Mouse (Mus musculus): ENCODE results near the gene Bspry. TPM values are rescaled to one million over a fixed set of nuclear protein-coding genes. Genes with fewer than 3 reads are reported as not detected.

Gene Bspry
- total and polyA plus RNA-seq, 2 experiments = 0.09 to 0.26 TPM

DNA sequence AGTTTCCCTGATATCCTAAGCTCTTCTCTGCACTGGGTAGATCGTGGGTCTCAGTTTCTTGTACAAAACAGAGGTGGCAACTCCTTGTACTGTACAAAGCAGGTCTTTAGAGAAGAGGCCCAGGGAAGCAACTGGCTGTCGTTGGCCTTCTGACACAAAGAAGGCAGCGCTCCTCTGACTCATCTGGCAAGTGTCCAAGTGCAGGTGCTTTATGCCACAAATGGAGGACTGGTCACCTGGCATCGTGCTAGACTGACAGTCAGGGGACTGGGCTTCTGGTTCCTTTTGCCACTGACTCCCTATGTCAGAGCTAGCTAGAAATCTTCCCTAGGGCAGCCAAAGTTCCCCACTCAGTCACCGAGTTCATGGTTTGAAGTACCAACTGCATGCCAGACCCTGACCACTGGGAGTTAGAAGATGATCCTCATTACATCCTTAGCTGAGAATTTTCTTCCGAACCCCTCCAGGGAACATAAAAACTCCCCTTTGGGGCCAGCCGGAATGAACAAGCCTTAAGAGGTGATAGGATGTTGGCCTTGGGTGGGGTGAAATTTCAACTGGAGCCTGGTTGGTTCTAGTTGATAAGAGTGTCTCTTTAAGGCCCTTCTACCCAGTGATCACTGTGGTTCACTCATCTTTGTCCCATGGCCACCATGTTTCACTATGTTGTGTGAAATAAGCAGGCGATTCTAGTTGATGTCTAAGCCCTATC, 5.8 kb downstream of the Bspry start:
- Histone ChIP-seq H3K79me2 (ENCODE audit: control insufficient read depth, insufficient read depth, low read length) (no peaks in the 10 kb centered on the region), H3K4me3 (ENCODE audit: insufficient read depth, low read depth, low read length) (no peak overlapping the region), H3K27me3 (ENCODE audit: control insufficient read depth, insufficient read depth, low read length) (no peaks in the 10 kb centered on the region), H3K27ac (replicated peaks; ENCODE audit: insufficient read depth, low read depth, low read length) (no peak overlapping the region), H3K36me3 (ENCODE audit: control insufficient read depth, insufficient read depth, low read length) (no peaks in the 10 kb centered on the region), H3K9ac (ENCODE audit: low read depth, low read length) (no peak overlapping the region), H3K4me1 (ENCODE audit: control insufficient read depth, insufficient read depth, low read length) (no peaks in the 10 kb centered on the region)
- no peak for DNase-seq (ENCODE audit: extremely low read depth, low read depth, low spot score)
- no peak for TF ChIP-seq POLR2A (IDR thresholded peaks at IDR 0.05; ENCODE audit: extremely low read depth, insufficient read depth, low read length)
- TF ChIP-seq CTCF (IDR thresholded peaks at IDR 0.05; ENCODE audit: low read depth, low read length) = no peak
- 84% methylated on average over 8 of the region's 8 CpGs for WGBS

DNA sequence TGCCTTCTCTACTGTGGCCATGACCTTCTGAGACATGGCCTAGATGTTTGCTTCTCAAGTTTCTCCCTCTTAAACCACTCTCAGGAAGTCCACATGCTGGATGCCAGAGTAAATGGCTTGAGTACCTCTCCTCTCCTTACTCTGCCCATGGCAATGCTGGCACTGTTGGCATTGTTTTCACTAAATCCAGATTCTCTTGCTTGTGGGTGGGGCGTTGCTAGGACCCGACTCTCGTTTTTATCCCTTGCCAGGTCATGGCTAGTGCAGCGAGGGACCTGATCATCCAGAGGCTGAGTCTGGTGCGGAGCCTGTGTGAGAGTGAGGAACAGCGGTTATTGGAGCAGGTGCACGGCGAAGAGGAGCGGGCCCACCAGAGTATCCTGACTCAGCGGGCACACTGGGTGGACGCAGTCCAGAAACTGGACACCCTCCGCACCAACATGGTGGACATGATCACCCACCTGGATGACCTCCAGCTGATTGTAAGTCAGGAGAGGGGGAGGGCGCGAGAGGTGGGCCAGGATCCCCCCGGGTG, 6.4 kb downstream of the Bspry start:
- Histone ChIP-seq H3K27ac (replicated peaks; ENCODE audit: insufficient read depth, low read depth, low read length) (no peak overlapping the region), H3K27me3 (ENCODE audit: control insufficient read depth, insufficient read depth, low read length) (no peaks in the 10 kb centered on the region)
- 94% methylated on average over 15 of the region's 15 CpGs for WGBS

DNA sequence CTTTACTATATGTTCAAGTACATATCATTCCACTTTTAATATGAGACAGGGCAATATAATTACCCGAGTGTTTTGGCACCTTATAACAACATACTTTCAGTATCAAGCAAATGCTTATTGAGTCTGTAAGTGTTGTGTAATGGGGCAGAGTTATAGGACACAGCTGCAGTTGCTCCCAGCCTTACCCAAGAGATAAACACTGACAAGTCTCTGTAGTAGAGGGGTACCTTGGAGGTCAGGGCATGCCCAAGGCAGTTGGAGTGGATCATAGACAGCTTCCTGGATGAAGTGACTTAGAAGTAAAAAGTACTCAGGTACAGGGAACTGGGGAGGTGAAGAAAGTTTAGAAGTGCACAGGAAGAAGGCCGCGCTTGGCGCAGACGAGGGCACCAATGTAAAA, 7.3 kb downstream of the Bspry start:
- no peak overlapping the region for H3K27ac ChIP-seq (replicated peaks; ENCODE audit: insufficient read depth, low read depth, low read length)
- TF ChIP-seq CTCF (IDR thresholded peaks at IDR 0.05; ENCODE audit: low read depth, low read length) (no peak), POLR2A (IDR thresholded peaks at IDR 0.05; ENCODE audit: extremely low read depth, insufficient read depth, low read length) (no peak)
- H3K79me2 ChIP-seq (ENCODE audit: control insufficient read depth, insufficient read depth, low read length) = no peaks in the 10 kb centered on the region
- H3K36me3 ChIP-seq (ENCODE audit: control insufficient read depth, insufficient read depth, low read length) = no peaks in the 10 kb centered on the region
- H3K27me3 ChIP-seq (ENCODE audit: control insufficient read depth, insufficient read depth, low read length) = no peaks in the 10 kb centered on the region
- no peak overlapping the region for H3K4me3 ChIP-seq (ENCODE audit: insufficient read depth, low read depth, low read length)
- no peak overlapping the region for H3K9ac ChIP-seq (ENCODE audit: low read depth, low read length)
- no peak for DNase-seq (ENCODE audit: extremely low read depth, low read depth, low spot score)
- no peaks in the 10 kb centered on the region for H3K4me1 ChIP-seq (ENCODE audit: control insufficient read depth, insufficient read depth, low read length)
- 92% methylated on average over 5 of the region's 5 CpGs for WGBS

More for the DNA sequence above, 6.4 kb downstream of the Bspry start:
- DNase-seq (ENCODE audit: extremely low read depth, low read depth, low spot score) = no peak
- H3K79me2 ChIP-seq (ENCODE audit: control insufficient read depth, insufficient read depth, low read length) = no peaks in the 10 kb centered on the region
- H3K4me3 ChIP-seq (ENCODE audit: insufficient read depth, low read depth, low read length) = no peak overlapping the region
- TF ChIP-seq POLR2A (IDR thresholded peaks at IDR 0.05; ENCODE audit: extremely low read depth, insufficient read depth, low read length) (no peak), CTCF (IDR thresholded peaks at IDR 0.05; ENCODE audit: low read depth, low read length) (no peak)
- no peaks in the 10 kb centered on the region for H3K4me1 ChIP-seq (ENCODE audit: control insufficient read depth, insufficient read depth, low read length)
- no peaks in the 10 kb centered on the region for H3K36me3 ChIP-seq (ENCODE audit: control insufficient read depth, insufficient read depth, low read length)
- no peak overlapping the region for H3K9ac ChIP-seq (ENCODE audit: low read depth, low read length)

DNA sequence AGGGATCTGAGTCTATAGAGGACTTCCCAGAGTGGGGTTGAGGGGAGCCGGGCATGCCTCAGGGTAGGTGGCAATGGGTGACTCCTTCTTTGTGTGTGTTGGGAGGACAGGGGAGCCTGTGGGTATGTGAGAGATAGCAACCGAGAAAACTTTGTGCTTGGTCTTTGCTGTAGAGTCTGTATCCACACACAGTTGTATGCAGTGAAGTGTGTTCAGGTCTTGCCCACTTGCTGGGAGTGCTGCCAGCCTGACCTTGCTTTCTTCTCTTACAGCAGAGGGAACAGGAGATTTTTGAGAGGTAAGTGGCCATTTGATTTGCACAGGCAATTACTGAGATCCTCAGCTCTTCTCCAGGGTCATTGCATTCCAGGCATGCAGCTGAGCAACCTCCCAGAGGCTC, 8.1 kb downstream of the Bspry start:
- H3K27ac ChIP-seq (replicated peaks; ENCODE audit: insufficient read depth, low read depth, low read length) = no peak overlapping the region
- H3K36me3 ChIP-seq (ENCODE audit: control insufficient read depth, insufficient read depth, low read length) = no peaks in the 10 kb centered on the region
- H3K27me3 ChIP-seq (ENCODE audit: control insufficient read depth, insufficient read depth, low read length) = no peaks in the 10 kb centered on the region
- WGBS = 98% methylated on average over 2 of the region's 2 CpGs
- no peaks in the 10 kb centered on the region for H3K79me2 ChIP-seq (ENCODE audit: control insufficient read depth, insufficient read depth, low read length)
- no peak overlapping the region for H3K4me3 ChIP-seq (ENCODE audit: insufficient read depth, low read depth, low read length)
- H3K9ac ChIP-seq (ENCODE audit: low read depth, low read length) = no peak overlapping the region
- H3K4me1 ChIP-seq (ENCODE audit: control insufficient read depth, insufficient read depth, low read length) = no peaks in the 10 kb centered on the region
- DNase-seq (ENCODE audit: extremely low read depth, low read depth, low spot score) = no peak
- TF ChIP-seq CTCF (IDR thresholded peaks at IDR 0.05; ENCODE audit: low read depth, low read length) (no peak), POLR2A (IDR thresholded peaks at IDR 0.05; ENCODE audit: extremely low read depth, insufficient read depth, low read length) (no peak)

DNA sequence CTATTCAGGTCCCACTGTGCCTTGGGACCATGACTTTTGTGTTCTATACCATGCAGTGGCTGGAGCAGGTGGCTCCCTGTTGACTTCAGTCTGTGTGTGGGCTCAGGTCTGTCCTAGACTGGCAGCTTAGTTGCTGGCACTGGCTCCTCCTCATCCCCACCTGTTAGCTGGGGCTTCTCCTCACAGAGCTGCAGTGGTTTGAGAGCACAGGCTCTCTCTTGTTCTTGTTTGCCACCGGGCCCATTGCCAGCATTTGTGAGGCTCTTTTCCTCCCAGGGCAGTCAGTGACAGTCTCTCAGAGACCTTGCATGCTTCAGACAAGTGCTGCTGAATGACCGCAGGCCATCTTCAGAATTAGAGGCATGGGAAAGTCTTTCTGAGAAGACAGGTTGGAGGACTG, 12.8 kb downstream of the Bspry start:
- Histone ChIP-seq H3K4me1 (ENCODE audit: control insufficient read depth, insufficient read depth, low read length) (peaks cover 19% of the 10 kb centered on the region), H3K27me3 (ENCODE audit: control insufficient read depth, insufficient read depth, low read length) (no peaks in the 10 kb centered on the region), H3K79me2 (ENCODE audit: control insufficient read depth, insufficient read depth, low read length) (no peaks in the 10 kb centered on the region), H3K36me3 (ENCODE audit: control insufficient read depth, insufficient read depth, low read length) (no peaks in the 10 kb centered on the region), H3K4me3 (ENCODE audit: insufficient read depth, low read depth, low read length) (no peak overlapping the region), H3K9ac (ENCODE audit: low read depth, low read length) (no peak overlapping the region), H3K27ac (replicated peaks; ENCODE audit: insufficient read depth, low read depth, low read length) (no peak overlapping the region)
- TF ChIP-seq CTCF (IDR thresholded peaks at IDR 0.05; ENCODE audit: low read depth, low read length) = no peak
- no peak for TF ChIP-seq POLR2A (IDR thresholded peaks at IDR 0.05; ENCODE audit: extremely low read depth, insufficient read depth, low read length)
- DNase-seq (ENCODE audit: extremely low read depth, low read depth, low spot score) = no peak
- 84% methylated on average over 2 of the region's 2 CpGs for WGBS

DNA sequence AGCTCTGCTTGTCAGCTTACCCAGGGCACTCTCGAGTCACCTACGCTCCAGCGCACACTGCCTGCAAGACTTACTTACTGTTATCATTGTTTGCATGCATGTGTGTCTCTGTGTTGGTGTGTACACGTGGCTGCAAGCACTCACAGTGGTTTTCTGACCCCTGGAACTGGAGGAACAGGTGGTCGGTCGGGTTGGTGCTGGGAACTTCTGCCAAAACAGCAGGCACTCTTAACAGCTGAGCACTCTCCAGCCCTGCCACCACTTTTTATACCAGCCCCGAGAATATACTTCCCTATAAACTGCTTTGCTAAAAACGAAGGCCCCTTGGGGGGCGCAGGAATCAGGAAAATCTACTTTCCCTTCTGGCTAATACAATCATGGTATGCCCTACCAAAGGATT, 14.4 kb downstream of the Bspry start:
- H3K27me3 ChIP-seq (ENCODE audit: control insufficient read depth, insufficient read depth, low read length) = no peaks in the 10 kb centered on the region
- DNase-seq (ENCODE audit: extremely low read depth, low read depth, low spot score) = no peak
- no peaks in the 10 kb centered on the region for H3K79me2 ChIP-seq (ENCODE audit: control insufficient read depth, insufficient read depth, low read length)
- no peak overlapping the region for H3K27ac ChIP-seq (replicated peaks; ENCODE audit: insufficient read depth, low read depth, low read length)
- peaks cover 19% of the 10 kb centered on the region for H3K4me1 ChIP-seq (ENCODE audit: control insufficient read depth, insufficient read depth, low read length)
- 72% methylated on average over 9 of the region's 9 CpGs for WGBS
- H3K4me3 ChIP-seq (ENCODE audit: insufficient read depth, low read depth, low read length) = no peak overlapping the region
- H3K9ac ChIP-seq (ENCODE audit: low read depth, low read length) = no peak overlapping the region
- TF ChIP-seq CTCF (IDR thresholded peaks at IDR 0.05; ENCODE audit: low read depth, low read length) (no peak), POLR2A (IDR thresholded peaks at IDR 0.05; ENCODE audit: extremely low read depth, insufficient read depth, low read length) (no peak)
- H3K36me3 ChIP-seq (ENCODE audit: control insufficient read depth, insufficient read depth, low read length) = no peaks in the 10 kb centered on the region; the same call in 1 of the 2 replicates

All from liver, adult 2 months (tissue).